Mouse (Mus musculus): ENCODE measurements at regions not wholly inside any gene's neighbourhood (a gene's known extent, or its start where the extent isn't known, plus 50 kb on each side); places are given as distances from the start of the nearest gene placed in this dataset.

- 59% methylated on average over 4 of the region's 4 CpGs for WGBS
- no peak for DNase-seq (ENCODE audit: low spot score)
- TF ChIP-seq CTCF (IDR thresholded peaks at IDR 0.05; ENCODE audit: low read depth) = no peak
- no peak for TF ChIP-seq EP300 (IDR thresholded peaks at IDR 0.05; ENCODE audit: low read depth)
Measured at GRCm38 (mm10) chr3:34474126-34474525, 176.1 kb upstream of the Sox2 start.

DNA sequence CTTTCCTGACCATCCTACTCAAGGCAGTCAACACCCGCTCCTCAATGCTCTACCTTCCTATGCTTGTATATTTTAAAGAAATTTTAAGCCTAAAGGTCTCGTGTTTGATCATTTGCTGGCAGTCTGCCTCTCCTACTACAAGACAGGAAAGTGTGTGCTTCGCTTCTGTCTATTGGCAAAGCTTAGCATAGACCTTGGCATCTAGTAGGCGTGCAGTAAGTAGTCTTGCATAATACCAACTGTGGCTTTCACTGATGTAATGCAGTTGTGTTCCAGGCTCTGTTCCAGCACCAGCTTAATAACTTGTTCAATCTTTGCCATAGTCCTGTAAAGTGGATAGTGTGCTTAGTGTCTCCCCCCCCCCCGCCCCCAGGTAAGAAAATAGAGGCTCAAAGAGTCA lies 179.5 kb upstream of the Sox2 start:
- Histone ChIP-seq H3K4me2 (ENCODE audit: low read depth, low read length) (no peak overlapping the region), H3K27me3 (ENCODE audit: control insufficient read depth, insufficient read depth, low read length) (no peaks in the 10 kb centered on the region), H3K9me3 (replicated peaks; ENCODE audit: control insufficient read depth, low read length) (no peaks in the 10 kb centered on the region), H3K4me3 (ENCODE audit: low read depth, low read length) (no peak overlapping the region), H3K36me3 (replicated peaks; ENCODE audit: control insufficient read depth, insufficient read depth, low read length) (no peaks in the 10 kb centered on the region), H3K4me1 (ENCODE audit: control insufficient read depth, insufficient read depth) (no peaks in the 10 kb centered on the region), H3K27ac (ENCODE audit: low read depth) (no peak overlapping the region), H3K9ac (replicated peaks; ENCODE audit: low read depth, low read length) (no peak overlapping the region)
- DNase-seq (ENCODE audit: low spot score) (no peak), ATAC-seq (ENCODE audit: insufficient read depth, low read depth) (no peak)
- TF ChIP-seq CTCF (IDR thresholded peaks at IDR 0.05; ENCODE audit: low read depth) (no peak), EP300 (IDR thresholded peaks at IDR 0.05; ENCODE audit: low read depth) (no peak)
- 70% methylated on average over 5 of the region's 5 CpGs for WGBS

More at GRCm38 (mm10) chr3:34474126-34474525, 176.1 kb upstream of the Sox2 start:
- Histone ChIP-seq H3K4me3 (ENCODE audit: low read depth, low read length) (no peak overlapping the region), H3K27ac (ENCODE audit: low read depth) (no peak overlapping the region), H3K4me2 (ENCODE audit: low read depth, low read length) (no peak overlapping the region), H3K4me1 (ENCODE audit: control insufficient read depth, insufficient read depth) (no peaks in the 10 kb centered on the region), H3K9ac (replicated peaks; ENCODE audit: low read depth, low read length) (no peak overlapping the region), H3K36me3 (replicated peaks; ENCODE audit: control insufficient read depth, insufficient read depth, low read length) (no peaks in the 10 kb centered on the region), H3K9me3 (replicated peaks; ENCODE audit: control insufficient read depth, low read length) (no peaks in the 10 kb centered on the region), H3K27me3 (ENCODE audit: control insufficient read depth, insufficient read depth, low read length) (no peaks in the 10 kb centered on the region)
- ATAC-seq (ENCODE audit: insufficient read depth, low read depth) = no peak

- 77% methylated on average over 2 of the region's 2 CpGs for WGBS
- Histone ChIP-seq H3K36me3 (replicated peaks; ENCODE audit: control insufficient read depth, insufficient read depth, low read length) (no peaks in the 10 kb centered on the region), H3K9ac (replicated peaks; ENCODE audit: low read depth, low read length) (no peak overlapping the region), H3K27me3 (ENCODE audit: control insufficient read depth, insufficient read depth, low read length) (no peaks in the 10 kb centered on the region), H3K4me3 (ENCODE audit: low read depth, low read length) (no peak overlapping the region), H3K27ac (ENCODE audit: low read depth) (no peak overlapping the region), H3K4me1 (ENCODE audit: control insufficient read depth, insufficient read depth) (no peaks in the 10 kb centered on the region), H3K4me2 (ENCODE audit: low read depth, low read length) (no peak overlapping the region), H3K9me3 (replicated peaks; ENCODE audit: control insufficient read depth, low read length) (no peaks in the 10 kb centered on the region)
- ATAC-seq (ENCODE audit: insufficient read depth, low read depth) (no peak), DNase-seq (ENCODE audit: low spot score) (no peak)
- no peak for TF ChIP-seq EP300 (IDR thresholded peaks at IDR 0.05; ENCODE audit: low read depth)
- TF ChIP-seq CTCF (IDR thresholded peaks at IDR 0.05; ENCODE audit: low read depth) = no peak
Measured at GRCm38 (mm10) chr3:34469946-34470345, 180.3 kb upstream of the Sox2 start.

GRCm38 (mm10) chr3:34466312-34466711 lies 183.9 kb upstream of the Sox2 start:
- TF ChIP-seq CTCF (IDR thresholded peaks at IDR 0.05; ENCODE audit: low read depth) (no peak), EP300 (IDR thresholded peaks at IDR 0.05; ENCODE audit: low read depth) (no peak)
- Histone ChIP-seq H3K9me3 (replicated peaks; ENCODE audit: control insufficient read depth, low read length) (no peaks in the 10 kb centered on the region), H3K4me3 (ENCODE audit: low read depth, low read length) (no peak overlapping the region), H3K4me1 (ENCODE audit: control insufficient read depth, insufficient read depth) (no peaks in the 10 kb centered on the region), H3K27ac (ENCODE audit: low read depth) (no peak overlapping the region), H3K27me3 (ENCODE audit: control insufficient read depth, insufficient read depth, low read length) (no peaks in the 10 kb centered on the region), H3K36me3 (replicated peaks; ENCODE audit: control insufficient read depth, insufficient read depth, low read length) (no peaks in the 10 kb centered on the region), H3K4me2 (ENCODE audit: low read depth, low read length) (no peak overlapping the region), H3K9ac (replicated peaks; ENCODE audit: low read depth, low read length) (no peak overlapping the region)
- ATAC-seq (ENCODE audit: insufficient read depth, low read depth) = no peak
- WGBS = 67% methylated on average over 4 of the region's 4 CpGs
- no peak for DNase-seq (ENCODE audit: low spot score)

- Histone ChIP-seq H3K4me3 (ENCODE audit: low read depth, low read length) (no peak overlapping the region), H3K9ac (replicated peaks; ENCODE audit: low read depth, low read length) (no peak overlapping the region), H3K9me3 (replicated peaks; ENCODE audit: control insufficient read depth, low read length) (no peaks in the 10 kb centered on the region), H3K4me2 (ENCODE audit: low read depth, low read length) (no peak overlapping the region), H3K4me1 (ENCODE audit: control insufficient read depth, insufficient read depth) (no peaks in the 10 kb centered on the region), H3K36me3 (replicated peaks; ENCODE audit: control insufficient read depth, insufficient read depth, low read length) (no peaks in the 10 kb centered on the region), H3K27ac (ENCODE audit: low read depth) (no peak overlapping the region), H3K27me3 (ENCODE audit: control insufficient read depth, insufficient read depth, low read length) (no peaks in the 10 kb centered on the region)
- DNase-seq (ENCODE audit: low spot score) = no peak
- no peak for ATAC-seq (ENCODE audit: insufficient read depth, low read depth)
- TF ChIP-seq EP300 (IDR thresholded peaks at IDR 0.05; ENCODE audit: low read depth) (no peak), CTCF (IDR thresholded peaks at IDR 0.05; ENCODE audit: low read depth) (no peak)
- 74% methylated on average over 17 of the region's 17 CpGs for WGBS
Measured at GRCm38 (mm10) chr3:34465040-34465831, 185.0 kb upstream of the Sox2 start.

DNA sequence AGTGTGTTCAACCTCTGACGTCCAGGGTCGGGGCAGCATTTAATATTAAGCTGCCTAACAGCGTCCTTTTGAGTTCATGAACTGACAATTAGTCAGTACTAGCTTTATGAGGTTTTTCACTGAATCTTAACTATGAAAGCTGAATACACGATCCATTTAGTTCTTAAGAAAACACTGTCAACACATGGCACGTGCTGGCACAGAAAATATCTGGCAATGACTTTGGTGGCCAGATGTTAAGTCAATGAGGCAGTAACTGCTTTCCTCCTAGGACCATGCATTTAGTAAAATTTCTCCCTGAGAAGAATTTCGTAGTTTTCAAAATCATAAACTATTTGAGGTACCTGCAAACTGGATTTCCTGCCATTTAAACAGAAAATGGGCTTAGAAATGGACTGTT lies 191.4 kb upstream of the Sox2 start:
- TF ChIP-seq CTCF (IDR thresholded peaks at IDR 0.05; ENCODE audit: low read depth) (no peak), EP300 (IDR thresholded peaks at IDR 0.05; ENCODE audit: low read depth) (no peak)
- no peak overlapping the region for H3K27ac ChIP-seq (ENCODE audit: low read depth)
- H3K9me3 ChIP-seq (replicated peaks; ENCODE audit: control insufficient read depth, low read length) = no peaks in the 10 kb centered on the region
- ATAC-seq (ENCODE audit: insufficient read depth, low read depth) (no peak), DNase-seq (ENCODE audit: low spot score) (no peak)
- no peak overlapping the region for H3K4me2 ChIP-seq (ENCODE audit: low read depth, low read length)
- no peaks in the 10 kb centered on the region for H3K36me3 ChIP-seq (replicated peaks; ENCODE audit: control insufficient read depth, insufficient read depth, low read length)
- H3K9ac ChIP-seq (replicated peaks; ENCODE audit: low read depth, low read length) = no peak overlapping the region
- WGBS = 79% methylated on average over 6 of the region's 6 CpGs
- 0 out of 2 replicates have a peak, but pooled peaks cover 6% of the 10 kb centered on the region for H3K4me1 ChIP-seq (ENCODE audit: control insufficient read depth, insufficient read depth)
- H3K4me3 ChIP-seq (ENCODE audit: low read depth, low read length) = no peak overlapping the region
- H3K27me3 ChIP-seq (ENCODE audit: control insufficient read depth, insufficient read depth, low read length) = no peaks in the 10 kb centered on the region
